Mouse (Mus musculus) intestine, embryonic 15.5 days (tissue): ENCODE data around the gene F2r. TPM values are rescaled to one million over a fixed set of nuclear protein-coding genes. Genes with fewer than 3 reads are reported as not detected.

Experiments
- ATAC-seq: fragments of 200-750 bp; cut with Nextera tagmentation; 2 replicates; pipeline ENCODE4 v1.8.0; 2017; ENCODE audit warnings: moderate TSS enrichment, moderate library complexity
- H3K27ac ChIP-seq: fragments of 300-500 bp; sonication (generic); 2 replicates; pipeline ENCODE4 v1.5.1; 2015; ENCODE audit warnings: mild to moderate bottlenecking, inconsistent platforms
- H3K27me3 ChIP-seq: fragments of 300-500 bp; sonication (generic); replicated peaks from 2 replicates; pipeline ENCODE4 v1.6.1; 2015; ENCODE audit warnings: inconsistent platforms
- H3K36me3 ChIP-seq: fragments of 300-500 bp; sonication (generic); 2 replicates; pipeline ENCODE4 v1.6.1; 2015; ENCODE audit warnings: inconsistent platforms
- H3K4me1 ChIP-seq: fragments of 300-500 bp; sonication (generic); replicated peaks from 2 replicates; pipeline ENCODE4 v1.6.1; 2015; ENCODE audit warnings: inconsistent platforms
- H3K4me2 ChIP-seq: fragments of 300-500 bp; sonication (generic); replicated peaks from 2 replicates; pipeline ENCODE4 v1.6.1; 2015; ENCODE audit warnings: mild to moderate bottlenecking, inconsistent platforms
- H3K4me3 ChIP-seq: fragments of 300-500 bp; sonication (generic); replicated peaks from 2 replicates; pipeline ENCODE4 v1.5.1; 2015; ENCODE audit warnings: inconsistent platforms
- H3K9ac ChIP-seq: fragments of 300-500 bp; sonication (generic); 2 replicates; pipeline ENCODE4 v1.6.1; 2015; ENCODE audit warnings: inconsistent platforms
- H3K9me3 ChIP-seq: fragments of 300-500 bp; sonication (generic); 2 replicates; pipeline ENCODE4 v1.6.1; 2016; ENCODE audit warnings: inconsistent platforms
- WGBS: fragments of 180-500 bp; shearing (Covaris S2); methylation state at CpG from one replicate; pipeline ENCODE4 v1.1.7; 2015; 5-methylcytosine and 5-hydroxymethylcytosine counted together
- polyA plus RNA-seq: library from polyadenylated mRNA; unstranded; fragments of >200 nt; fragmentation: Nextera tagmentation; extraction: Ambion mirVana; gene quantifications from 2 replicates; pipeline ENCODE4 v1.2.1, GENCODE M21; 2015

F2r gene
- polyA plus RNA-seq, 1 experiment from 2014 or later = 50.0 TPM

DNA sequence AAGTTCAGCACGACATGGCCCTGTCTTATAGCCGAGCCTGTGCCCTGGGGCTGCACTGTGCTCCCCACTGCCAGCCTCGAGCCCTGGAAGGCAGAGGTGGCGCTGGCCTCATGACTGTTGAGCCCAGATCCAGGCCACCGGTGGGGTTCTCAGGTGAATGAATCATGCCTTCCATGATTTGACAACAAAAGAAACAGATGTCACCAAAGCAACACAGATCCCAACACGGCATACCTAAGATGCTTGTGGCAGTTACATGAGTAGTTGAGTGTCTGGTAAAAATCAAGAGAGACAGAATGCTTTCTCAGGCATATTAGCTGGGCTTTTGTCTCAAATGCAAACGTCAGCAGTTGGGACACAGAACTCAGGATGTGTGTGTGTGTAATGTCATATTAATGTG, 25.5 kb upstream of the F2r start:
- 49% methylated on average over 7 of the region's 7 CpGs for WGBS

DNA sequence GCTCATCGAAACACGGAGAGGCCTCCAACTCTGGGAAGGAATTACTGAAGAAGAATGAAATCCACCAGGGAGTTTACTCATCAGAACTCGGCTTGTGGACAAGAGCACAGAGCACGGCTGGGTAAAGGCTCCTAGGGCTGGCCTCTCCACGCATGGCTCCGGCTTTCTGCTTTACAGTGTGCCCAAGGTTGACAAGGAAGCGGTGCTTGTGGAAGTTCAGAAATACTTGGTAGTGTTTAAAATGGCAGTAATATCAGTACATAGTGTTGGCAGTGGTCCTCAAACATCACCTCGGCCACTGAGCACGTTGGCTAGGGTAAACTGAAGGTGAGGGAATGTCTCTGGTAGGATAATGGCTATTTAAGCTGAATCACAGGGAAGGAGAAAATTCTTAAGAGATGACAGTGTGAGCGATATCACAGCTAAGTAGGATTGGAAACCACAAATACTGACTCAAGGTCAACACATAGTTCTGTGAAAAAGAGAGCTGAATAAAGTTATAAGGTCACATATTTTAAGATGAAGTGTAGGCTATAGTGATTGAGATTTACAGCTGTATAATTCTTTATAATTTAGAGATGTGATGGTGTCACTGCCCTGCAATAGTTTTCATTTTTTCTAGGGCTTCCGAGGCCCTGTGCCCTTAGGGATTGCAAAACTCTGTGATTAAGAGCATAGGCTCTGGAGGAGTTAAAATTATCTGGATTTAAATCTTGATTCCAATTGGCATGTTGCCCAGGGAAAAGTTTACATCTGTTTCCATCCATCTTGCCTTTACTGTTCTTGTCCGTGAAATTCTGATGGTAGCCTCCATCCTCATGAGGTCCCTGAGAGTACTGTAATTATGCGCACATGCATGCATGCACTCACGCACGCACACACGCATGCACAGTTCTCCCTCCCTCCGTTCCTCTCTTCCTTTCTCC, 23.0 kb upstream of the F2r start:
- no peaks in the 10 kb centered on the region for H3K27me3 ChIP-seq
- no peaks in the 10 kb centered on the region for H3K9me3 ChIP-seq
- no peak overlapping the region for H3K27ac ChIP-seq
- H3K4me2 ChIP-seq = no peak overlapping the region
- no peak for ATAC-seq
- H3K4me3 ChIP-seq = no peak overlapping the region
- 74% methylated on average over 17 of the region's 17 CpGs for WGBS
- no peak overlapping the region for H3K9ac ChIP-seq
- no peaks in the 10 kb centered on the region for H3K36me3 ChIP-seq
- peaks cover 7% of the 10 kb centered on the region for H3K4me1 ChIP-seq

More for the DNA sequence above, 25.5 kb upstream of the F2r start:
- H3K27ac ChIP-seq = no peak overlapping the region
- H3K4me1 ChIP-seq = peaks cover 7% of the 10 kb centered on the region
- H3K9me3 ChIP-seq = no peaks in the 10 kb centered on the region
- H3K27me3 ChIP-seq = no peaks in the 10 kb centered on the region
- no peak for ATAC-seq
- no peaks in the 10 kb centered on the region for H3K36me3 ChIP-seq
- no peak overlapping the region for H3K9ac ChIP-seq
- H3K4me2 ChIP-seq = no peak overlapping the region
- H3K4me3 ChIP-seq = no peak overlapping the region

DNA sequence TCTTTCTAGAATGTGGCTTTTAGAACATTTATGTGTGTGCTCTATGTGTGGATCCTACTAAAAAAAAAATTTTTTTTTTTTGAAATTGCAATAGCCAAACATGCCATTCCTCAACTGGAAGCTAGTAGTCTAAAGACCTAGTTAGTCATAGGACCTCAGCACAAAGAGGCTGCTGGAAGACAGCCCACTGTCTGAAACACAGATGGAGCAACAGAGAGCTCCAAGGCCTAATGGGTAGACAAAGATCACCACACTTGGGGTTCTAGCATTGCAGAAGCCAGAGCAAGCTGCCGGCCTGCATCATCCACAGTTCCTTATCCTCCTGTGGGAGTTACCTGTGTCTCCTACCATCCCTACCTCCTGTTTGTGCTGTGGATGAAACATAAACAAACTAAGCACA, 22.1 kb upstream of the F2r start:
- H3K9ac ChIP-seq = no peak overlapping the region
- H3K27ac ChIP-seq = no peak overlapping the region
- H3K4me2 ChIP-seq = no peak overlapping the region
- no peak for ATAC-seq
- 96% methylated on average over 1 of the region's 1 CpGs for WGBS
- no peaks in the 10 kb centered on the region for H3K36me3 ChIP-seq
- no peaks in the 10 kb centered on the region for H3K9me3 ChIP-seq
- peaks cover 7% of the 10 kb centered on the region for H3K4me1 ChIP-seq
- H3K4me3 ChIP-seq = no peak overlapping the region
- H3K27me3 ChIP-seq = no peaks in the 10 kb centered on the region

DNA sequence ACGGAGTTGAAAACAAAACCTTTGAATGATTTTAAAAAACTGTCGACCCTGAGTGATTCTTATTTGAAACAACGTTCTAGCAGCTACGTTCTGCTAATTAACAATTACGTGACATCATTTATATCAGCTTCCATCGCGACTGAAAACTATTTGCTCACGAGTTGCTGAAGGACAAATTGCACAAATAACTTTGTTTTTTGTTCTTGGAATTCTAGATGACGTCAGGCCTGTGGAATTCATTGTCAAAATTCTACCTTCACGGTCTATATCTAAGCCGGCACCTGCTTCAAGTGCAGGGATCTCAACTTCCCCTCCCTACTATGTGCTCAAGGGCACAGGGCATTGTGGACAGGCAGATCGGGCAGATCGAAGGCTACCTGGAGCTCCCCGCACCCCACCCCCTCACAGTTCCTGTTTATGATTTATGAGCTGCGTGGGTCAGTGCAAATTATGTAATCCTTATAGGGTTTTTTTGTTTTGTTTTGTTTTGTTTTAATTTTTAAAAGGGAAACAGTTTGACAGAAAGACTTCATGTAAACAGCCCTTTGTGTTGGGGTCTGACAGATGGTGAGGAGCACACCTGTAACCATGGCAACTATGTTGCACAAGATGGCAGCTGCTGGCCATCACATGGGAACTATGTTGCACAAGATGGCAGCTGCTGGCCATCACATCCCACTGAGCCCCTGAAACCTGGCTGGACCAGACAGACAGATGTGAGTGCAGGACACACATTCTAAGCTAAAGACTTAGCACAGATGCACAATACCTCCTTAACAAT, 21.2 kb upstream of the F2r start:
- no peak for ATAC-seq
- H3K27ac ChIP-seq = 0 out of 2 replicates have a peak overlapping the region, but pooled peaks have one; percentile 18
- 60% methylated on average over 15 of the region's 15 CpGs for WGBS

DNA sequence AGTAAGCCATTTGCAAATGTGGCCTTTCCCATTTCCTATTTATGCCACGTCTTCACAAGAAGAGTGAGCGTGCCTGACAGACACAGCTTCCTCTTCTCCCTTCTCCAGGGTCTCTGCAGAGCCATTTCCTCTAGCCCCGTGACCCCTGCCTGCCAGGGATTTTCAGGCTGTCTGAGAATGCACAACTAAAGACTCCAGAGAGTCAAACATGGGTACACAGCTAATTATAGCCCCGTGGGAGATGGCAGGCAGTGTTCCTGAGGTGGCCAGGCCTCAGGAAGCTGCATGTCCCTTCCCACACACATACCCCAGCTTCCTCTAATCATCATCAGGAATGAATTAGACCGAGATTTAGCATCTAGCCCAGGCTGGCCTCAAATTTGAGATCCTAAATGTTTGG, 20.6 kb upstream of the F2r start:
- H3K27ac ChIP-seq = peak overlapping the region; percentile 18; the same call in 1 of the 2 replicates
- ATAC-seq = no peak

More for the DNA sequence above, 21.2 kb upstream of the F2r start:
- Histone ChIP-seq H3K9me3 (no peaks in the 10 kb centered on the region), H3K36me3 (no peaks in the 10 kb centered on the region), H3K4me3 (no peak overlapping the region), H3K4me2 (no peak overlapping the region), H3K9ac (no peak overlapping the region), H3K27me3 (no peaks in the 10 kb centered on the region), H3K4me1 (peaks cover 7% of the 10 kb centered on the region)

DNA sequence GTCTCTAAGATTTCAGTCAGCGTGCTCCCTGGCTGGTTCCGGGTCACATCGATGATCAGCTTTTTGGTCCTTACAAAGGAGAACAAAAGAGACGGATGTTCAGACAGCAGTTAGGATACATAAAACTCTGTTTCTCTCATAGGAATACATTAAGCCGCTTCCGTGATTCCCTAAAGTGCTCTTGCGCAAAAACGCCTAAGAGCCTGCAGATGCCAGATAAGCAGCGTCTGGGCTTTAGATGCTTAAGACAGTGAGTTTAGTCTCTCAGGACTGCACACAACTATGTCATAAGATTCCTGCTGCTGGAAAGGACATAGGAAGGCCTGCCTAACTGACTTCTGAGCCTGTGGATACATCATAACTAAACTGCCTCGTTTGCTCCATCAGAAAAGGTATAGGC, 19.4 kb upstream of the F2r start:
- ATAC-seq = no peak
- no peaks in the 10 kb centered on the region for H3K36me3 ChIP-seq
- no peaks in the 10 kb centered on the region for H3K27me3 ChIP-seq
- H3K9me3 ChIP-seq = no peaks in the 10 kb centered on the region
- 84% methylated on average over 10 of the region's 10 CpGs for WGBS
- H3K4me2 ChIP-seq = no peak overlapping the region
- H3K27ac ChIP-seq = no peak overlapping the region
- H3K9ac ChIP-seq = no peak overlapping the region
- H3K4me3 ChIP-seq = no peak overlapping the region
- peaks cover 6% of the 10 kb centered on the region; the same call in 1 of the 2 replicates for H3K4me1 ChIP-seq

More for the DNA sequence above, 20.6 kb upstream of the F2r start:
- no peak overlapping the region for H3K9ac ChIP-seq
- no peaks in the 10 kb centered on the region for H3K36me3 ChIP-seq
- no peaks in the 10 kb centered on the region for H3K9me3 ChIP-seq
- 39% methylated on average over 5 of the region's 5 CpGs for WGBS
- peaks cover 8% of the 10 kb centered on the region for H3K4me1 ChIP-seq
- no peaks in the 10 kb centered on the region for H3K27me3 ChIP-seq
- no peak overlapping the region for H3K4me3 ChIP-seq
- H3K4me2 ChIP-seq = no peak overlapping the region

DNA sequence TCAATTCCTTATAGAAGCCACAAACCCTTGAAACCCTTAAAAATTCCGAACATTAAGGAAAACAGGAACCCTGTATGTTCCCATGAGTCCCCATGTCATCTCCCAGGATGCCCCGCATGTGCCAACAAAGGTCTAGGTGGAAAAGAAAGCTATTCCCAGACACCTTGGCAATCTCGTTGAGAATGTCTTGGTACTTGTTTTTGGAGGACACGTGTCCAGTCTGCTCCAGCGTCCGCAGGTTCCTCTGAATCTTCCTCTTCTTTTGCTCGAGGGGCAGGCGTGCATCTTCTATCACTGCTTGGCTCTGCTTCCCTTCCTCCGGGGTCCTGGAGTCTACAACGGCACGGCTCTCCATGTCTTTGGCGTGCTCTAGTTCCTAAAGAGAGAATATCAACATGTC, 17.0 kb upstream of the F2r start:
- no peak for ATAC-seq
- 95% methylated on average over 12 of the region's 12 CpGs for WGBS
- Histone ChIP-seq H3K9ac (no peak overlapping the region), H3K4me1 (peaks cover 6% of the 10 kb centered on the region; the same call in 1 of the 2 replicates), H3K4me3 (no peak overlapping the region), H3K4me2 (no peak overlapping the region), H3K27me3 (no peaks in the 10 kb centered on the region), H3K27ac (no peak overlapping the region), H3K9me3 (no peaks in the 10 kb centered on the region), H3K36me3 (no peaks in the 10 kb centered on the region)

DNA sequence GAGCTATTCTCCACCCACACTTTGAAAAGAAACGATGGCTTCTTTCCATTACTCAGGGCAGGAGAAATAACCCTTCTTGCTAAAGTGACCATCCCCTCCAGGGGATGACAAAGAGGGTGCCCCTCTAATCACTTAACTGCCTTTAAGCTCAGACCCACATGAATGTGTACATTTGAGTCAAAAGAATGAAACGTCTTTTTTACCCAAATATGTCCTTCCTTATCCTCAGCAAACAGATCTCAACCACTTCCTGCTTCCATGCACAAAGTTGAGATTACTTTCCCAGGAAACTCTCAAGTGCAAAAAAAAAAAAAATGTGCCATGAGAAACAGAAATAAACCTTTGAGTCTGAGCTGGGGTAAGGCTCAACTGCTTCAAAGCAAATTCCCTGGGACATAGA, 16.2 kb upstream of the F2r start:
- ATAC-seq = no peak
- Histone ChIP-seq H3K4me1 (peaks cover 5% of the 10 kb centered on the region; the same call in 1 of the 2 replicates), H3K9me3 (no peaks in the 10 kb centered on the region), H3K4me2 (no peak overlapping the region), H3K27ac (no peak overlapping the region), H3K4me3 (no peak overlapping the region), H3K36me3 (no peaks in the 10 kb centered on the region), H3K27me3 (no peaks in the 10 kb centered on the region), H3K9ac (no peak overlapping the region)
- 14% methylated on average over 2 of the region's 2 CpGs for WGBS

DNA sequence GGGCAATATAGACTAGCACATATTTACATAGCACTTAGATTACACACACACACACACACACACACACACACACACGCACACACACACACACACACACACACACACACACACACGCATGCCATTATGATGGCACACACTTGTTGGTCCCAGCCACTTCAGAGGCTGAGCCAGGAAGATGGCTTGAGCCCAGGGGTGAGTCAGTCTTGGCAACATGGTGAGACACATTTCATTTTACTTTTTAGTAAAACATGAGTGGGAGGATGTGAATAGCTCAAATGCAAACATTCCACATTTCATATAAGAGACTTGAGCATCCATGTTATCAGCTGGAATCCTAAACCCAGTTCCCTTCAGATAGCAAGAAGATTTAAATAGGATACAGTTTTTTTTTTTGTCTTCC, 15.1 kb upstream of the F2r start:
- no peak overlapping the region for H3K9ac ChIP-seq
- H3K4me1 ChIP-seq = peaks cover 3% of the 10 kb centered on the region; the same call in 1 of the 2 replicates
- no peak overlapping the region for H3K27ac ChIP-seq
- no peak for ATAC-seq
- H3K27me3 ChIP-seq = no peaks in the 10 kb centered on the region
- WGBS = 72% methylated on average over 2 of the region's 2 CpGs
- no peaks in the 10 kb centered on the region for H3K36me3 ChIP-seq
- H3K4me3 ChIP-seq = no peak overlapping the region
- H3K9me3 ChIP-seq = no peaks in the 10 kb centered on the region
- no peak overlapping the region for H3K4me2 ChIP-seq

DNA sequence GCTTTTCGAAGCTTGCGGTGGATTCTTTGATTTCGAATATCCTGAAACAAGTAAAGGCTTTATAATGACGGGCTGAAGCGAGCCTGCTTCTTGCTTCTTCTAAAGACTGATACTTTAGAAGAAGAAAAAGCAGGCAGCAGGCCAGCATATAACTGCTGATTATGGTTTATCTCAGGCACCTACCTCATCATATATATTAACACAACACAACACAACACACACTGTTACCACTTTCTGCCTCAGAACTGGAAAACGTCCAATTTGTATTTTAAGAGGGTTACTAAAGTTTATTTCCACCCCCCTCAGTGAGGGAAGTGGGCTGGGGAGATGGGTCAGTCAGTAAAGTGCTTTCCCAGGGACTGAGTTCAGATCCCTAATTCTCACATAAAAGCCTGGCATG, 13.9 kb upstream of the F2r start:
- Histone ChIP-seq H3K4me1 (peaks cover 3% of the 10 kb centered on the region; the same call in 1 of the 2 replicates), H3K36me3 (no peaks in the 10 kb centered on the region), H3K27me3 (no peaks in the 10 kb centered on the region), H3K27ac (no peak overlapping the region), H3K4me3 (no peak overlapping the region), H3K9me3 (no peaks in the 10 kb centered on the region), H3K9ac (no peak overlapping the region), H3K4me2 (no peak overlapping the region)
- WGBS = 81% methylated on average over 6 of the region's 6 CpGs
- no peak for ATAC-seq

DNA sequence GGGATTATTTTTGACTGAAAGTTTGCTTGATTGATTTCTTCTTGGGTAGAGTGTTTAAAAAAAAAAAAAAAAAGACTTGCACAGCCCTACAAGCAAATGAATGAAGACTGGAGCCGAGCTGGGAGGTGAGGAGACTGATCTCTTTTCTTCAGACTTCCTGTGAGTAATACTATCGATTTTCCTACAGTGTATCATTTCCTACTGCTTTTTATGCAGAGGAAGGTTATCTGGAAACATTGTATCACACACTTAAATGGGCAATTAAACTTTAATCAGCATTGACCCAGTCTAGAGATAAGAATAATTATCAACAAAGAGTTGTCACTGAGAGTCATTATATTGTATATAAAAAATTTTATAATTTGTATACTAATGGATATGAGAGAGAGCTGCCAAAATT, 12.5 kb upstream of the F2r start:
- Histone ChIP-seq H3K27me3 (no peaks in the 10 kb centered on the region), H3K27ac (no peak overlapping the region), H3K9ac (no peak overlapping the region), H3K4me3 (no peak overlapping the region), H3K4me2 (no peak overlapping the region), H3K4me1 (peaks cover 3% of the 10 kb centered on the region; the same call in 1 of the 2 replicates), H3K36me3 (no peaks in the 10 kb centered on the region), H3K9me3 (no peaks in the 10 kb centered on the region)
- ATAC-seq = no peak
- 56% methylated on average over 2 of the region's 2 CpGs for WGBS

DNA sequence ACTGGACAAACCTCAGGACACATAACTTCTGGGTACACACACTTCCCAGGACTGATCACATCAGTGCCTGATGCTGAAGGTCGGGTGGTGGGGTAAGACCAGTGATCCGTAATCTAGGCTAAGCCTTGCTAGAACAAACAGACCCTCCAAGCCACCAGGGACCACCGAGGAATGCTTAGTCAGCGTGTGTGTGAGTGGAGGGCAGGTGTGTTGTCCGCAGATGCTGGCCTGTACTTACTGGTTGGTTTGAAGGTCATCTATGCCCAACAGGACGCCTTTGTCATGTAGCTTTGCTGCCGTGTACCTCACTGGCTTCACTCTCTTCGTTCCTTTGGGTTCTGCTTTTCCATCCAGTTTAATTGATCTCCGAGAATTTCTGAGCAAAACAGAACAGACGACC, 11.5 kb upstream of the F2r start:
- Histone ChIP-seq H3K4me2 (no peak overlapping the region), H3K4me1 (peaks cover 3% of the 10 kb centered on the region; the same call in 1 of the 2 replicates), H3K9me3 (no peaks in the 10 kb centered on the region), H3K4me3 (no peak overlapping the region), H3K27me3 (no peaks in the 10 kb centered on the region), H3K27ac (no peak overlapping the region), H3K36me3 (no peaks in the 10 kb centered on the region), H3K9ac (no peak overlapping the region)
- ATAC-seq = no peak
- WGBS = 87% methylated on average over 10 of the region's 10 CpGs
